Mouse (Mus musculus): ENCODE data around the gene Hist1h2bg.

The Hist1h2bg gene

DNA sequence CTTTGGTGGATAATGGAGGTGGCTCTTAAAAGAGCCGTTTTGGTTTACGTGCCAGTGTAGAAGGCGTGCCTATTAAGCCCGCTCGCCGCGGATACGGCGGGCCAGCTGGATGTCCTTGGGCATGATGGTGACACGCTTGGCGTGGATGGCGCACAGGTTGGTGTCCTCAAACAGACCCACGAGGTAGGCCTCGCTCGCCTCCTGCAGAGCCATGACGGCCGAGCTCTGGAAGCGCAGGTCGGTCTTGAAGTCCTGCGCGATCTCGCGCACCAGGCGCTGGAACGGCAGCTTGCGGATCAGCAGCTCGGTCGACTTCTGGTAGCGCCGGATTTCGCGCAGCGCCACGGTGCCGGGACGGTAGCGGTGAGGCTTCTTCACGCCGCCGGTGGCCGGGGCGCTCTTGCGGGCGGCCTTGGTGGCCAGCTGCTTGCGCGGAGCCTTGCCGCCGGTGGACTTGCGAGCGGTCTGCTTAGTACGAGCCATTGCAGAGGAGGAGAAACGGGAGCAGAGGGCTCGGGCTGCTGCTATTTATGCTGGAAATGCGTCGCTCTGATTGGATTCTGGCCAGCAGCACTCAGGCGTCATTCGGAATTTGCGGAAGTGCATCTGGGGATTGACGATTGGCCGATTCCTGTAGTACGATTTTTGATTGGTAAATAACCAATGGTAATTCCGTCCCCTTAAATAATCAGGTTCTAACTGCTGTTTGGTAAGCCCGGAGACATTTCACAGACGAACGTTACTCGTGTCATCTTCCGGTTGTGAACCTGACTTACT, 9.1 kb upstream of the Hist1h2bg start, which contains the start of gene Hist1h3e:
Hist1h3e (minus strand) TSS at position 487 of the 777 bp plus-strand sequence.
- peak; percentile 93 for DNase-seq (ENCODE audit: extremely low read depth, insufficient read length, low spot score)

DNA sequence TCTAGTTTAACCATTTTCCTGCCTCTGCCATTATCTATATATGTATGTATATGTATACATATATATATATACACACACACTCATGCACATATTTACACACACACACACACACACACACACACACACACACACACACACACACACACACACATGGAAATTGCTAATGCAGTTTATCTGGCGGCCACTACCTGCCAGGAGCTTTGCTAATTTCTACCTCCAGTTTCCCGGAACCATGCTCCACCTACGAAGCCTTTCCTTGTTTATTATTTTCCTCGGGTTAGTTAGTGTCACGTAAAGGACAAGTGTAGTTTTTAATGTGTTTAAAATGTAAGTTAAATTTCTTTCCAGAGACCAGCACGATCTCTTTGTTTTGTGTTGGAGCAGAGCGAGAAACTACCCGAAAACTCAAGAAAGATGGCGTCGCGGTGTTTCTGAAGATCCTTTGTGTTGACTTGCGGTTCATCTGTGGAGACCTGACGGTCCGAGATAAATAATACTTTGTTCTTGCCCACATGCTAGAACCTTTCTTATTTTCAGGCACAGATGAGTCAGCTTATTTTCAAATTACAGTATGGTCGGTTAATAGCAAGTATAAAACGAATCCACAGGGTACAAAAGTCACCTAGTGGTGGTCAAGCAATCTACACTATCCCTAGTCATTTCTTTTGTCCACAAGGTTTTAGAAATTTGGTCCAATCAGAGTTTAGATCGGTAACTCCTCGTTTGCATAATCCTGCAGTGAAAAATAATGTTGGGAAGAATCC, 8.3 kb upstream of the Hist1h2bg start:
- peak; percentile 52 for DNase-seq (ENCODE audit: extremely low read depth, insufficient read length, low spot score)

DNA sequence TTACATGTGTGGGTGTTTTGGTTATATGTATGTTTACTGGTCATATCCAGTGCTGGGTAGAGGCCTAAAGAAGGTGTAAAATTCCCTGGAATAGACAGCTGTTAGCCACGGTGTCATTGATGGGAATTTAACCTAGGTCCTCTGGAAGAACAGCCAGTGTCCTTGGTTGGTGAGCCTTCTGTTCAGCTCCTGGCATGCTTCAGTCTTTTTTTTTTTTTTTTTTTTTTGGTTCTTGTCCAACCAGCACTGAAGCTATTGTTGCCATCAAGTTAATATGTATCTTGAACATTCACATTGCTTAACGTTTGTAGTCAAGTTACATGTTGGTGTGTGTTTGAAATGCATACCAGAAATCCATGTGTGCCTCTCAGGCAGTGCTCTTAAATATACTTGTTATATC, 6.7 kb upstream of the Hist1h2bg start:
- DNase-seq (ENCODE audit: extremely low read depth, insufficient read length, low spot score): no peak

DNA sequence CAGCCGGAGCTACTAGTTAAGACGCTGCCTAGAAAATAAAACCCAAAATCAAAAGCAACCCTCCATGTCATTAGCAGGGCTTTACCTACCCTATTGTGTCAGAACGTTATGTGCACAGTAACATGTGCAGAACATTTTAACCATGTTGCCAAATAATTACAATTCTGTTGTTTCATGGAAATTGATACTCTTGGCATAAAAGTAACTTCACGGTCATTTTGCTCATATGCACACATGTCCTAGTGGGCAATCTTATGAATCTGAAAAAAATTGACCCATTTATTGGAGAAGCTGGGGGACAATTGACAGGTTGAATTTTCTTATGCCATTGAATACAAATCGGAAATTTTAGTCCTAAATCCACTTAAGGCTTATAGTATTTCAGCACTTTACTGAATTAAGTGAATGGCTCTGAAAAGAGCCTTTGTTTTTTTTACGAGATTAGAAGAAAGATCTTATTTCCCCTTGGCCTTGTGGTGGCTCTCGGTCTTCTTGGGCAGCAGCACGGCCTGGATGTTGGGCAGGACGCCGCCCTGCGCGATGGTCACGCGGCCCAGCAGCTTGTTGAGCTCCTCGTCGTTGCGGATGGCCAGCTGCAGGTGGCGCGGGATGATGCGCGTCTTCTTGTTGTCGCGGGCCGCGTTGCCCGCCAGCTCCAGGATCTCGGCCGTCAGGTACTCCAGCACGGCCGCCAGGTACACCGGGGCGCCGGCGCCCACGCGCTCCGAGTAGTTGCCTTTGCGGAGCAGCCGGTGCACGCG, 755 bp upstream of the Hist1h2bg start:
- peak; percentile 74 for DNase-seq (ENCODE audit: extremely low read depth, insufficient read length, low spot score)

DNA sequence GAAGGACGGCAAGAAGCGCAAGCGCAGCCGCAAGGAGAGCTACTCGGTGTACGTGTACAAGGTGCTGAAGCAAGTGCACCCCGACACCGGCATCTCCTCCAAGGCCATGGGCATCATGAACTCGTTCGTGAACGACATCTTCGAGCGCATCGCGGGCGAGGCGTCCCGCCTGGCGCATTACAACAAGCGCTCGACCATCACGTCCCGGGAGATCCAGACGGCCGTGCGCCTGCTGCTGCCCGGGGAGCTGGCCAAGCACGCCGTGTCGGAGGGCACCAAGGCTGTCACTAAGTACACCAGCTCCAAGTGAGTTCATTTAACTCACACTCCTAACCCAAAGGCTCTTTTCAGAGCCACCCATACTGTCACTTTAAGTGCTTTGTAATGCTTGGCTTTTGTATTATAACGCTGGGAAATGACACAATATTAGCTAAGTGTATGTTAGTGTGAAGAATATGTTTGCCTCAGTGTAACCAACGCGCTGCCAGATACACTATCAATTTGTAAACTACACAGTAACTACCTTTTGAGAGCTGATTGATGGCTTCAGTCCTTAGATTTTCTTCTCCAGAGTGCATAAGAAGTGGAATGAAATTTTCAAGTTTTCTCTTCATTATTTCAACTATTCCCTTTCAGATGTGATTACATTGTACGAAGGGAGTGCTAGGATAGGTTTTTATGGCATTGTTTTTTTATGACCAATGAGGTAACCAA, 465 bp downstream of the Hist1h2bg start:
- DNase-seq (ENCODE audit: extremely low read depth, insufficient read length, low spot score): peak; percentile 86

DNA sequence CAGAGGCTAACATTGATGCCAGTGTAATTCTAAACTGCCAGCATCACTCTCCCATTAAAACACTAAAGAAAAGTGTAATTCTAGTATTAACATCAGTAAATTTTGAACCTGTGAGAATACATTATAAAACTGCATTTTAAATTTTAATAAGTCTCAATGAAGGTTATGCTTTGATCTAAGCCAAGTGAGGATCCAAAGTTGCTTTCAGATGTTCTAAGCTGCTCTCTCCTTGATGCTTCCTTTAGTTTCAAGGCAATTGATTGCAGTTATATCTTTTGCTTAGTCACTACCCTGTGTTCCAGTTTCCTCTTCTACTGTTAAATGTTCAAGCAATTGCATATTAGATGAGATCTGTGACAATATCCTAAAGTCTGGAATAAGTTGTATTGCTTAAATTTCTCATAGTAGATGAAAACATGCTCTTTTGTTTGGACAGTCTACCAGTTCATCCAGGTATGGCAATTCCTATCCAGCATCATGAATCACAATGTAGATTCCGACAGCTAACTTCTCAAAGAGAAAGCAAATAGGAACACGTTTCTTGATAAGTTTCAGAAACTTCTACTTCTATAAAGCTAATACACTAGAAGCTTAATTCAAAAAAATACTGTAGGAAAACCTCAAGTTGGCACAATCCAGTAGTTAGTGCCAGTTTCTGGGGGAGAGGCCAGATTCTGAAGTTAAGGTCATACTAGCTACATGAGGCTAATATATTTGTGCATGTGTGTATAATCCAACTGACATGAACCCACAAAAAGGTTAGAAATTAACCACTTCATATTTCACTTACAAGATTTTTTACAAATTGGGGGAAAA, 1.2 kb downstream of the Hist1h2bg start:
- peak; percentile 48 for DNase-seq (ENCODE audit: extremely low read depth, insufficient read length, low spot score)

DNA sequence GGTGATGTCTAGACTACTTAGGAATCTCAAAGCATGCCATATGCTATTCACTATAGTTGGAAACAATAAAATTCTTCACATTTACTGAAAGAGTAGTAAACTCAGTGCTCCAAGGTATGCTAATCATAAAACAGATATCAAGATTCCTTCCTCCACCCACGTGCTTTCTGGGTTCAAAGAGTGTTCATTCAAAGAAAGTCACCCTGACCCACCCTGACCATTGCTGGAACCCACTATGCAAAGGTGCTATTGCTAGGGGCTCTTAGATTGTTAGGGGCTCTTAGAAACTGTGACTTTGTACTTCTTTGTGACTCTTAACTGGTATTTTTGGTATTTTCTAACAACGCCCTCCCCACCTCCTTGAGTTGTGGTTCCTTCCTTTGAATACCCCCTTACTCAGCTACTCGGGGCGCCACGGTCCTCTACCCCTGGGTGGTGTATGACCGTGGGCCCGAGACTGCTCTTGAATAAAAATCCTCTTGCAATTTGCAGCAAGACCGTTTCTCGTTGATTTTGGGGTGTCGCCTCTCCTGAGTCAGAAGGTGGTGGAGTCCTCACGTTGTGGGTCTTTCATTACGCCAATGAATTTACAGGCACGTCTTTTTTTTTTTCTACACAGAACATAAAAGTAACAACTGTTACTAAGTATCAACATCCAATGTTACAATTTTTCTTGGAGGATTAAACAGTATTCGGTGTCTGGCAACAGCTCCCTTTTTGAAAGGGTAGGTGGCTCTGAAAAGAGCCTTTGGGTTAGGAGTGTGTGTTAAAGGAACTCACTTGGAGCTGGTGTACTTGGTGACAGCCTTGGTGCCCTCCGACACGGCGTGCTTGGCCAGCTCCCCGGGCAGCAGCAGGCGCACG, 2.1 kb downstream of the Hist1h2bg start:
- peak; percentile 61 for DNase-seq (ENCODE audit: extremely low read depth, insufficient read length, low spot score)

DNA sequence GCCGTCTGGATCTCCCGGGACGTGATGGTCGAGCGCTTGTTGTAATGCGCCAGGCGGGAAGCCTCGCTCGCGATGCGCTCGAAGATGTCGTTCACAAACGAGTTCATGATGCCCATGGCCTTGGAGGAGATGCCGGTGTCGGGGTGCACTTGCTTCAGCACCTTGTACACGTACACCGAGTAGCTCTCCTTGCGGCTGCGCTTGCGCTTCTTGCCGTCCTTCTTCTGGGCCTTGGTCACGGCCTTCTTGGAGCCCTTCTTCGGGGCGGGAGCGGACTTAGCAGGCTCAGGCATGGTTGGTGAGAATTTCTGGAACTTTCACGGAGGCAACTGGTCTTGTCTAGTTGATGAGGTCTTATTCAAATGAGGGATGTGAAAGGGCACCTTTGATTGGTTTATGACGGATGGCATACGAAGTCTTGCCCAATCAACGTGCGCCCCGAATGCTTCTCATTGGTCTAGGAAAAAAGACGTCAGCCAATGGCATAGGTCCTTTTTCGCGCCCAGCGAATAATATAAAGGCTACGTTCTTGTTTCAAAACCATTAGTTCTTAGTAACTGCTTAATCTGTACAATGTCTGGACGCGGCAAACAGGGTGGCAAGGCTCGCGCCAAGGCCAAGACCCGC, 2.8 kb downstream of the Hist1h2bg start, which contains the start of the genes Hist1h2bf and Hist1h2ad:
Hist1h2bf (minus strand) TSS at position 299 of the 627 bp plus-strand sequence.
Hist1h2ad (plus strand) TSS at position 484 of the 627 bp plus-strand sequence.
- DNase-seq (ENCODE audit: extremely low read depth, insufficient read length, low spot score): peak; percentile 95

DNA sequence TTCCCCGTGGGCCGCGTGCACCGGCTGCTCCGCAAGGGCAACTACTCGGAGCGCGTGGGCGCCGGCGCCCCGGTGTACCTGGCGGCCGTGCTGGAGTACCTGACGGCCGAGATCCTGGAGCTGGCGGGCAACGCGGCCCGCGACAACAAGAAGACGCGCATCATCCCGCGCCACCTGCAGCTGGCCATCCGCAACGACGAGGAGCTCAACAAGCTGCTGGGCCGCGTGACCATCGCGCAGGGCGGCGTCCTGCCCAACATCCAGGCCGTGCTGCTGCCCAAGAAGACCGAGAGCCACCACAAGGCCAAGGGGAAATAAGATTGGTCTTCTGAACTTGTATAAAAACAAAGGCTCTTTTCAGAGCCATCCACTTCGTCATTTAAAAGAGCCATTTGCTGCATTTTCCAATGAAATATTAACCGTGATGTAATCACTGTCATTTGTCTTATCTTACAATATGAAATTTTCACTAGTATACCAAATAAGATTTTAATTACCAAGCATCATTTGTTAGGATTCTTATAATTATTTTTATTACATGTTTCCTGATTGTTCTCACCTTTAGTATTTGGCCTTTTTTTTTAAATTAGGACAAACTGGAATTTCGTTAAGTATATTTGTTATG, 3.5 kb downstream of the Hist1h2bg start:
- DNase-seq (ENCODE audit: extremely low read depth, insufficient read length, low spot score): peak; percentile 75

DNA sequence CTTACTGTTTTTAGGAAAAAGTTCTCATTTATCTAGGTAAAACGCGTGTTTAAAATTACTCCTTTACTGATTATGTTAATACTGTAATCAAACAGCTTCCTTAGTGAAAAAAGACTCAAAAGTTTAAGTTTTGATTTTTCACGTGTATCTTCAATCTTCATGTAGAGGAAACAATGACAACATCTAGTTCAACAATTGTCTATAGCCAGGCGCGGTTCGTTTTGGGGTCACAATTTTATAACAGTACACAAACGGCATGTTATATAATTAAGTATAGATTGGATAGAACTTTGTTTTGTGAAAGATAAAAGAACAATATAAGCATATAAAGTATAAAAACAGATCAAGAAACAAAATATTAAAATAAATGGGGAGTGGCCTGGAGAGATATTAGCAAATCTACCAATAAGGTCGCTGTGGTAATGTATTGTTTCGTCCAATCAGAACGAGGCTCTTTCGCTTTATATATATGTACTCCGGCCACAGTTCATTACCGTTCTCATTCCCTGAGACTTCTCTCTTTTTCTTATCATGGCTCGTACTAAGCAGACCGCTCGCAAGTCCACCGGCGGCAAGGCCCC, 4.2 kb downstream of the Hist1h2bg start, which contains the start of gene Hist1h3d:
Hist1h3d (plus strand) TSS at position 493 of the 581 bp plus-strand sequence.
- DNase-seq (ENCODE audit: extremely low read depth, insufficient read length, low spot score): peak; percentile 88

DNA sequence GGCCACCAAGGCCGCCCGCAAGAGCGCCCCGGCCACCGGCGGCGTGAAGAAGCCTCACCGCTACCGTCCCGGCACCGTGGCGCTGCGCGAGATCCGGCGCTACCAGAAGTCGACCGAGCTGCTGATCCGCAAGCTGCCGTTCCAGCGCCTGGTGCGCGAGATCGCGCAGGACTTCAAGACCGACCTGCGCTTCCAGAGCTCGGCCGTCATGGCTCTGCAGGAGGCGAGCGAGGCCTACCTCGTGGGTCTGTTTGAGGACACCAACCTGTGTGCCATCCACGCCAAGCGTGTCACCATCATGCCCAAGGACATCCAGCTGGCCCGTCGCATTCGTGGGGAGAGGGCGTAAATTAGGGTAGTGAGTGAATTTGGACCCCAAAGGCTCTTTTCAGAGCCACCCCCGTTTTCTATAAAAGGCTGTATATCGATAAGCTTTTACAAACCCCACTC, 4.7 kb downstream of the Hist1h2bg start:
- peak; percentile 78 for DNase-seq (ENCODE audit: extremely low read depth, insufficient read length, low spot score)

DNA sequence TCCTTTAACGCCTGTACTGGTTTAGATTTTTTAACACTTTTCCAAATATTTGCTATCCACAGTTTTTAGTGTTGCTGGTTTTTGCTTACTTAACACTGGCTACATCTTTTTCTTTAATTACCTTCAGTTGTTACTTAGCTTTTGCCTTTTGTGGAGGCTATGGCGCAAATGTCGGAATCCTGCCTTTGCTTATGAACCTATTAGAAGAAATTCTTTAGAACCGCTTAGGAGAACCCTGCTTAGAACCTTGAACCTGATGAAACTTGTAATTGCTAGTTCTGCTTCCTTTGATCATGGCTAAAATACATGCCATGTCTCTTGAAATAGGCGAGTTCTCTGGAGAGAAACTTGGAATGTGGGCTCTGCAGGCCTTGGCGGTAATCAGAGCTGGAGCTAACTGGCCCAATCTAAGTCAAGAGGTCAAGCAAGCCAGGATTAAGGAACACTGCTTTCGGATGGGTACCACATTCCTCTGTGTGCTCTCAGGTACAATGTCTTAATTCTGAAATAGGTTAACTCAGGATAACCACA, 5.2 kb downstream of the Hist1h2bg start:
- DNase-seq (ENCODE audit: extremely low read depth, insufficient read length, low spot score): peak; percentile 53

DNA sequence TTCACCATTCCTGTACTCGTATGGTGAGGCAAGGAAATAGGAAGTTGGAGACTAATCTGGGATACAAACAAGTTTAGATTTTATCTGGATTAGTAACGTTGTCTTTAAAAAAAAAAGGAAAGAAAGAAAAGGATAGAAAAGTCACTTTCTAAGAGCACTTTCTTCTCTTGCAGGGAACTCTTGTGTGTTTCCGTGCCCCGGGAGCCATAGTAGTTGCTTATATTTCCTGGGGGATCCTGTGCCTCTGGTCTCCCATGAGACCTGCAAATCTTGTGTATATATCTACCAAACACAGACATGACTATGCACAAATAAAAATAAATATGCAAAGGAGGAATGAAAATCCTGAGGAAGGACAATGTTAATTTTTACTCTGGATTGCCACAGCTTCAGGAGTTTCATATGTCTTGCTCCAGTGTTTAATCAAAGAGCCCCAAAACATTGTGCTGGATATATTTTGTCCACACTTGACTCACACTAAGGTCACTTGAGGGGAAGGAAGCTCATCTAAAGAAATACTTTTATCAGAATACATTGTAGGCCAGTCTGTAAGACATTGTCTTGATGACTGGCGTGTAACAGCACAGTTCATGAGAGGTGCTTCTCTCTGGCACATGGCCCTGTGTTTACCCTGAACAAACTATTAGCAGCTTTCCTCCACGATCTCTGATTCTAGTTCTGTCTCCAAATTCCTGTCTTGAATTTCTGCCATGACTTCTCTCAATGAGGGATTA, 5.9 kb downstream of the Hist1h2bg start:
- peak; percentile 48 for DNase-seq (ENCODE audit: extremely low read depth, insufficient read length, low spot score)

DNA sequence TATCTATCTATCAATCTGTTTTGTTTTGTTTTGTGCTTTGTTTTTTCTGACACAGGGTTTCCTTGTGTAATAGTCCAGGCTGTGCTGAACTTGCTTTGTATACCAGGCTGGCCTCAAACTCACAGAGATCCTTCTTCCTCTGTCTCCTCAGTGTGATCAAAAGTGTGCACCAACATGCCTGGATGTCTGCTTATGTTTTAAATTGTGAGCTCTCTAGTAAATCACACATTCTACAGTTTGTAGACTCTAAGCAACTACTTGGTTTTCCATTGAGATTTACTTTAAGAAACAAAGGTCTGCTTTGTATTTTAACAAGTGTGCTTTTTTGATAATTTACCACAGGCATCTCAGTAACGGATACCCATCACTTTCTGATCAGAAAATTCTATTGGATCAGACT, 6.6 kb downstream of the Hist1h2bg start:
- DNase-seq (ENCODE audit: extremely low read depth, insufficient read length, low spot score): peak; percentile 18

DNA sequence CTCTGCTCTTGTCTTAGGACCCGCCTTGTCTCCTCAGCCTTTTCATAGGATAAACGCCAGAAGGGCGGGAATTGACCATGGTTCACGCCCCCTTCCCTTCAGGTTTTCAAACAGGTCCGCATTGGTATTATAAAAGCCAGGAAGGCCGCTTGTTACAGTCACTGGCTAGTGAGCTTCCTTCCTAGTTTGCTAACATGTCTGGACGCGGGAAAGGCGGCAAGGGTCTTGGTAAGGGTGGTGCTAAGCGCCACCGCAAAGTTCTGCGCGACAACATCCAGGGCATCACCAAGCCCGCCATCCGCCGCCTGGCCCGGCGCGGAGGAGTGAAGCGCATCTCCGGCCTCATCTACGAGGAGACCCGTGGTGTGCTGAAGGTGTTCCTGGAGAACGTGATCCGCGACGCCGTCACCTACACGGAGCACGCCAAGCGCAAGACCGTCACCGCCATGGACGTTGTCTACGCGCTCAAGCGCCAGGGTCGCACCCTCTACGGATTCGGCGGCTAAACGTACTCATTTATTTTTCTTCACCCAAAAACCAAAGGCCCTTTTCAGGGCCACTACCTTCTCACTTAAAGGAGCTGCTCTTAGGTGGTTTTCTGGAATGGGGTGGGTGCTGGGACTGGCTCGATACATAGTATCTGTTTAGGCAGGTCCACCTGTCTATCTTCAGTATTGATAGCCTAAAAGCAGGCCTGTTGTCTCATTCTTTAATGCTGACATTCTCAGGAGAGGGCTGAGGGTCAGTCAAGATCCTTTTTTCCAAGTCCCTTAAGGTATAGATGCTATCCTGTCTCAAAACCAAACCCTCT, 10.4 kb downstream of the Hist1h2bg start, which contains the start of gene Hist1h4d:
Hist1h4d (plus strand) TSS at position 191 of the 811 bp plus-strand sequence.
- peak; percentile 98 for DNase-seq (ENCODE audit: extremely low read depth, insufficient read length, low spot score)

Measured in 3134 (cell line).